In genomic region chr4:82289596-82289995, GRCm38 (mm10) we compare ENCODE assay signal across 15 mouse cellular contexts.
DNase-seq lines count a peak whose midpoint lies in the region; ATAC-seq and TF ChIP-seq lines count a peak whose summit lies in the region.
"Had no signal": no experiment of that assay in that cellular context is flagged by ENCODE, and none has a peak within 500 bp of the region (broad histone marks: within the 10 kb centered on the region; RNA-seq: fewer than 3 reads in every experiment).

No protein-coding gene starts in this region.

- H3K4me3 ChIP-seq in gastrocnemius, adult 2 months = peak overlapping the region; percentile 31
- H3K4me3 ChIP-seq in layer of hippocampus, adult 2 months = no peak overlapping the region
- H3K4me3 ChIP-seq in embryonic facial prominence, embryonic 14.5 days (ENCODE audit: low read depth, low read length) = no peak overlapping the region

- H3K36me3 ChIP-seq in embryonic facial prominence, embryonic 14.5 days (ENCODE audit: control insufficient read depth, insufficient read depth, low read length) = peaks cover 21% of the 10 kb centered on the region

- peak overlapping the region; percentile 79 for H3K27ac ChIP-seq in gastrocnemius, adult 2 months
- H3K27ac ChIP-seq in layer of hippocampus, adult 2 months = 0 out of 2 replicates have a peak overlapping the region, but pooled peaks have one; percentile 36
- H3K27ac ChIP-seq in embryonic facial prominence, embryonic 14.5 days (replicated peaks; ENCODE audit: low read depth, low read length) = peak overlapping the region; percentile 76

- peaks cover 30% of the 10 kb centered on the region for H3K4me1 ChIP-seq in embryonic facial prominence, embryonic 14.5 days (ENCODE audit: control insufficient read depth, insufficient read depth, low read length)

- WGBS in embryonic facial prominence, embryonic 14.5 days = 34% methylated on average over 7 of the region's 7 CpGs

- H3K9me3 ChIP-seq in embryonic facial prominence, embryonic 14.5 days (ENCODE audit: control insufficient read depth, low read length) = no peaks in the 10 kb centered on the region

- intact Hi-C loops in gastrocnemius, adult 2 months (cut with DNase I) = loop anchor here (5.0 to 10.0 kb wide), 2 partner anchors 157 to 725 kb away; no protein-coding TSS in a partner anchor
- intact Hi-C loops in left cerebral cortex, postnatal 10 days (cut with DNase I) = no loop called here

- TF ChIP-seq CTCF in gastrocnemius, adult 2 months (IDR thresholded peaks at IDR 0.05) = no peak
- TF ChIP-seq CTCF in layer of hippocampus, adult 2 months (conservative IDR thresholded peaks at IDR 0.05) = no peak

- 0 out of 2 replicates have a peak overlapping the region, but pooled peaks have one; percentile 7 for H3K9ac ChIP-seq in embryonic facial prominence, embryonic 14.5 days (ENCODE audit: low read depth, low read length)

- DNase-seq in gastrocnemius, adult 2 months = no peak
- no peak for DNase-seq in gastrocnemius, postnatal 25 days
- no peak for DNase-seq in layer of hippocampus, adult 2 months (ENCODE audit: low spot score in 2 of 2)
- DNase-seq in layer of hippocampus, adult 18-20 months (ENCODE audit: low spot score in 2 of 2) = no peak
- DNase-seq in embryonic facial prominence, embryonic 14.5 days (ENCODE audit: low spot score) = peak; percentile 75
- DNase-seq in left cerebral cortex, postnatal 10 days (ENCODE audit: extremely low spot score in 1 of 2, low spot score in 2 of 2) = no peak
- no peak for DNase-seq in urinary bladder, adult 18-20 months (ENCODE audit: low spot score in 2 of 2)
- DNase-seq: adrenal gland, adult 8-10 months; cerebellum, adult 11 months; cerebellum, postnatal 14 days; heart, postnatal 36 days; kidney, adult 8-10 months; lung, adult 2 months had no signal

- H3K27me3 ChIP-seq in embryonic facial prominence, embryonic 14.5 days (replicated peaks; ENCODE audit: control insufficient read depth, insufficient read depth, low read length) = no peaks in the 10 kb centered on the region

- ATAC-seq in embryonic facial prominence, embryonic 14.5 days (ENCODE audit: low read depth) = peak; percentile 67
- ATAC-seq in megakaryocyte, adult 5-6 weeks (ENCODE audit: poor library complexity, severe bottlenecking) = peak; percentile 68
- ATAC-seq: midbrain, embryonic 16.5 days had no signal

- peak overlapping the region; percentile 11; the same call in 1 of the 2 replicates for H3K4me2 ChIP-seq in embryonic facial prominence, embryonic 14.5 days (ENCODE audit: low read depth, low read length)
